In genomic region chr17:36788801-36789200, GRCm38 (mm10) we compare ENCODE assay signal across 8 mouse cellular contexts. TPM values are rescaled to one million over a fixed set of nuclear protein-coding genes. Genes with fewer than 3 reads are reported as not detected.
DNase-seq lines count a peak whose midpoint lies in the region; ATAC-seq and TF ChIP-seq lines count a peak whose summit lies in the region.
"Not testable (repeated sequence)": the region's sequence is repeated elsewhere in the genome, so short reads cannot be mapped to it uniquely, and the experiment has no call there.

No protein-coding gene starts in this region.

- DNase-seq in CD8-positive naive resting alpha-beta T cell, adult 2 months (ENCODE audit: low read depth in 2 of 2, low spot score in 2 of 2): peak; percentile 44 to 61
- peak; percentile 93 for DNase-seq in brain, embryonic 14.5 days (ENCODE audit: low read depth)
- DNase-seq in fibroblast of lung, adult 2 months (ENCODE audit: low read depth): peak; percentile 6
- DNase-seq in heart, embryonic 10.5 days (ENCODE audit: low spot score): peak; percentile 79
- DNase-seq in kidney, postnatal 0 days (ENCODE audit: low spot score): peak; percentile 80
- peak; percentile 80 for DNase-seq in naive thymus-derived CD4-positive, alpha-beta T cell, adult 2 months (ENCODE audit: low read depth)
- DNase-seq in splenic B cell, adult 2 months (ENCODE audit: low read depth, low spot score): peak; percentile 79

- TF ChIP-seq POLR2A in brain, embryonic 14.5 days (IDR thresholded peaks at IDR 0.05; ENCODE audit: borderline replicate concordance, extremely low read depth, insufficient read depth, insufficient read length, poor library complexity, severe bottlenecking): not testable (repeated sequence)

- not testable (repeated sequence) for H3K9ac ChIP-seq in kidney, postnatal 0 days (ENCODE audit: low read depth, low read length); limb, embryonic 12.5 days (replicated peaks)

- not testable (repeated sequence) for H3K4me3 ChIP-seq in heart, embryonic 10.5 days; kidney, postnatal 0 days (replicated peaks; ENCODE audit: low read depth, low read length); limb, embryonic 12.5 days (replicated peaks)

- not testable (repeated sequence) for H3K36me3 ChIP-seq in heart, embryonic 10.5 days; kidney, postnatal 0 days (ENCODE audit: insufficient read depth, low read length); limb, embryonic 12.5 days; splenic B cell, adult 2 months (ENCODE audit: control insufficient read depth, insufficient read depth, low read length, poor library complexity, severe bottlenecking)

- not testable (repeated sequence) for H3K9me3 ChIP-seq in heart, embryonic 10.5 days; kidney, postnatal 0 days (replicated peaks; ENCODE audit: low read length); limb, embryonic 12.5 days

- H3K27ac ChIP-seq in heart, embryonic 10.5 days; kidney, postnatal 0 days; limb, embryonic 12.5 days: not testable (repeated sequence)

- not testable (repeated sequence) for H3K4me1 ChIP-seq in heart, embryonic 10.5 days; kidney, postnatal 0 days (replicated peaks; ENCODE audit: insufficient read depth, low read length); limb, embryonic 12.5 days (replicated peaks)

- not testable (repeated sequence) for H3K27me3 ChIP-seq in heart, embryonic 10.5 days (ENCODE audit: insufficient read depth, poor library complexity, severe bottlenecking); kidney, postnatal 0 days (ENCODE audit: insufficient read depth, low read length); limb, embryonic 12.5 days; splenic B cell, adult 2 months (ENCODE audit: control insufficient read depth, insufficient read depth, low read length, poor library complexity, severe bottlenecking)

- ATAC-seq in kidney, postnatal 0 days (replicated peaks; ENCODE audit: low FRiP score, low read depth): not testable (repeated sequence)
- peak; percentile 37; the same call in 1 of the 2 replicates for ATAC-seq in limb, embryonic 12.5 days (ENCODE audit: insufficient number of reproducible peaks, insufficient read depth, low FRiP score, low TSS enrichment, low read depth)

- H3K4me2 ChIP-seq in kidney, postnatal 0 days (ENCODE audit: low read length); limb, embryonic 12.5 days: not testable (repeated sequence)

- TF ChIP-seq CTCF in brain, embryonic 14.5 days (IDR thresholded peaks at IDR 0.05; ENCODE audit: borderline replicate concordance, extremely low read depth, insufficient read depth, insufficient read length): peak; percentile 64; the same call in 1 of the 2 replicates
- TF ChIP-seq CTCF in kidney, postnatal 0 days (IDR thresholded peaks at IDR 0.05; ENCODE audit: low read depth): peak; percentile 90

RNA-seq across cellular contexts. Expression of gene H2-M10.5, which starts 16.1 kb away (rescaled TPM):
- polyA plus RNA-seq in brain, embryonic 14.5 days (2012; rRNA removed): not detected in 2 replicates
- polyA plus RNA-seq in heart, embryonic 10.5 days (2016; fragmentation: Nextera tagmentation; extraction: Ambion mirVana): not detected in 2 replicates
- polyA plus RNA-seq in kidney, postnatal 0 days (2015; fragmentation: Nextera tagmentation; extraction: Ambion mirVana): not detected in 2 replicates
- not detected in 2 replicates for polyA plus RNA-seq in limb, embryonic 12.5 days (2016; fragmentation: Nextera tagmentation; extraction: Ambion mirVana)

RNA-seq across cellular contexts. Expression of gene H2-M10.6, which starts 23.2 kb away (rescaled TPM):
- not detected in 2 replicates for polyA plus RNA-seq in brain, embryonic 14.5 days (2012; rRNA removed)
- polyA plus RNA-seq in heart, embryonic 10.5 days (2016; fragmentation: Nextera tagmentation; extraction: Ambion mirVana): not detected in 2 replicates
- not detected in 2 replicates for polyA plus RNA-seq in kidney, postnatal 0 days (2015; fragmentation: Nextera tagmentation; extraction: Ambion mirVana)
- polyA plus RNA-seq in limb, embryonic 12.5 days (2016; fragmentation: Nextera tagmentation; extraction: Ambion mirVana): not detected in 2 replicates

RNA-seq across cellular contexts. Expression of gene Trim26, which starts 48.1 kb away (rescaled TPM):
- 25.3 and 33.7 TPM in 2 replicates for polyA plus RNA-seq in brain, embryonic 14.5 days (2012; rRNA removed)
- polyA plus RNA-seq in heart, embryonic 10.5 days (2016; fragmentation: Nextera tagmentation; extraction: Ambion mirVana): 27.1 and 30.4 TPM in 2 replicates
- 33.2 and 33.6 TPM in 2 replicates for polyA plus RNA-seq in kidney, postnatal 0 days (2015; fragmentation: Nextera tagmentation; extraction: Ambion mirVana)
- polyA plus RNA-seq in limb, embryonic 12.5 days (2016; fragmentation: Nextera tagmentation; extraction: Ambion mirVana): 49.5 and 57.3 TPM in 2 replicates

Comparison
In these comparisons a context has a peak if more than half of its experiments do, and no peak if none do; other contexts are left out.
1. DNase-seq: peak in every context shown above with its lines; median percentile 93 in brain, embryonic 14.5 days; 80 in kidney, postnatal 0 days; 80 in naive thymus-derived CD4-positive, alpha-beta T cell, adult 2 months; 79 in heart, embryonic 10.5 days; 79 in splenic B cell, adult 2 months; 52 in CD8-positive naive resting alpha-beta T cell, adult 2 months; 6 in fibroblast of lung, adult 2 months.